Mouse (Mus musculus): Measurements from ENCODE around the gene Prok1. TPM values are rescaled to one million over a fixed set of nuclear protein-coding genes. Genes with fewer than 3 reads are reported as not detected.
A peak's percentile ranks its signal among the peaks of the same experiment; 100 is the strongest.

The Prok1 gene
- total RNA-seq, 2 experiments from 2014 or later: not detected

GRCm38 (mm10) chr3:107188226-107188899, 51.1 kb downstream of the Prok1 start:
- peak; percentile 78 to 82 for DNase-seq (ENCODE audit: low spot score in 2 of 2)

GRCm38 (mm10) chr3:107187022-107187421, 52.5 kb downstream of the Prok1 start:
- no peak for DNase-seq (ENCODE audit: low spot score in 2 of 2)

- no peak for DNase-seq (ENCODE audit: low spot score in 2 of 2)
Measured at GRCm38 (mm10) chr3:107185597-107185996, 53.9 kb downstream of the Prok1 start.

- no peak for DNase-seq (ENCODE audit: low spot score in 2 of 2)
Measured at GRCm38 (mm10) chr3:107183178-107183577, 56.3 kb downstream of the Prok1 start.

Other genes with a start within 250 kb of the Prok1 start
- 10 to 100 TPM; 18.6 to 22.6 TPM for gene Kcna3, start 203.5 kb downstream of the Prok1 start, total RNA-seq (2021)
- gene Kcna2, start 138.6 kb downstream of the Prok1 start, total RNA-seq (2021): 10 to 100 TPM; 47.5 to 51.4 TPM
- gene Kcna10, start 56.7 kb downstream of the Prok1 start, total RNA-seq (2021): not detected
- gene Cym, start 18.0 kb downstream of the Prok1 start, total RNA-seq (2021): not detected
- gene A630076J17Rik, start 9.1 kb downstream of the Prok1 start, total RNA-seq (2021): not detected
- gene Lamtor5, start 39.2 kb upstream of the Prok1 start, total RNA-seq (2021): 10 to 100 TPM; 55.2 to 60.4 TPM
- 1 to 10 TPM; 2.3 TPM for gene Slc16a4, start 51.5 kb upstream of the Prok1 start, total RNA-seq (2021)
- gene Rbm15, start 94.0 kb upstream of the Prok1 start, total RNA-seq (2021): 10 to 100 TPM; 23.4 to 25.1 TPM
- gene Kcnc4, start 219.8 kb upstream of the Prok1 start, total RNA-seq (2021): 10 to 100 TPM; 33.9 to 37.5 TPM